Mouse (Mus musculus): ENCODE measurements around the gene Med7.
A peak's percentile ranks its signal among the peaks of the same experiment; 100 is the strongest.

Med7 gene

GRCm38 (mm10) chr11:46436760-46437458 is at the start of gene Med7:
Med7 (plus strand) TSS chr11:46436925.
- DNase-seq (ENCODE audit: low read depth, low spot score): peak; percentile 99

GRCm38 (mm10) chr11:46387061-46387460 is 49.7 kb upstream of the Med7 start:
- DNase-seq (ENCODE audit: low read depth, low spot score): no peak

GRCm38 (mm10) chr11:46388438-46388837 is 48.3 kb upstream of the Med7 start:
- DNase-seq (ENCODE audit: low read depth, low spot score): no peak

GRCm38 (mm10) chr11:46389336-46390117 is 47.2 kb upstream of the Med7 start, which contains the start of gene Itk:
Itk (minus strand) TSS chr11:46389515.
- DNase-seq (ENCODE audit: low read depth, low spot score): no peak

GRCm38 (mm10) chr11:46390621-46391020 is 46.1 kb upstream of the Med7 start:
- DNase-seq (ENCODE audit: low read depth, low spot score): no peak

- no peak for DNase-seq (ENCODE audit: low read depth, low spot score)
Observed at GRCm38 (mm10) chr11:46392890-46393289, 43.8 kb upstream of the Med7 start.

- no peak for DNase-seq (ENCODE audit: low read depth, low spot score)
Observed at GRCm38 (mm10) chr11:46393413-46393812, 43.3 kb upstream of the Med7 start.

GRCm38 (mm10) chr11:46395088-46395487 is 41.6 kb upstream of the Med7 start:
- no peak for DNase-seq (ENCODE audit: low read depth, low spot score)

GRCm38 (mm10) chr11:46395698-46396097 is 41.0 kb upstream of the Med7 start:
- DNase-seq (ENCODE audit: low read depth, low spot score): no peak

- DNase-seq (ENCODE audit: low read depth, low spot score): no peak
Observed at GRCm38 (mm10) chr11:46396167-46396859, 40.4 kb upstream of the Med7 start, which contains the start of gene Fam71b. Fam71b (plus strand) TSS chr11:46396559.

- no peak for DNase-seq (ENCODE audit: low read depth, low spot score)
Observed at GRCm38 (mm10) chr11:46396860-46397179, 39.9 kb upstream of the Med7 start.

GRCm38 (mm10) chr11:46397900-46398299 is 38.8 kb upstream of the Med7 start:
- no peak for DNase-seq (ENCODE audit: low read depth, low spot score)

- DNase-seq (ENCODE audit: low read depth, low spot score): no peak
Observed at GRCm38 (mm10) chr11:46398473-46398872, 38.3 kb upstream of the Med7 start.

GRCm38 (mm10) chr11:46398933-46399383 is 37.8 kb upstream of the Med7 start:
- no peak for DNase-seq (ENCODE audit: low read depth, low spot score)

- no peak for DNase-seq (ENCODE audit: low read depth, low spot score)
Observed at GRCm38 (mm10) chr11:46401555-46401954, 35.2 kb upstream of the Med7 start.

- DNase-seq (ENCODE audit: low read depth, low spot score): no peak
Observed at GRCm38 (mm10) chr11:46404986-46405385, 31.7 kb upstream of the Med7 start.

GRCm38 (mm10) chr11:46406721-46407120 is 30.0 kb upstream of the Med7 start:
- no peak for DNase-seq (ENCODE audit: low read depth, low spot score)

GRCm38 (mm10) chr11:46410018-46410563 is 26.6 kb upstream of the Med7 start:
- peak; percentile 21 for DNase-seq (ENCODE audit: low read depth, low spot score)

- no peak for DNase-seq (ENCODE audit: low read depth, low spot score)
Observed at GRCm38 (mm10) chr11:46418438-46418837, 18.3 kb upstream of the Med7 start.

- DNase-seq (ENCODE audit: low read depth, low spot score): no peak
Observed at GRCm38 (mm10) chr11:46418860-46419259, 17.9 kb upstream of the Med7 start.

GRCm38 (mm10) chr11:46421086-46421888 is 15.4 kb upstream of the Med7 start:
- DNase-seq (ENCODE audit: low read depth, low spot score): no peak
